Mouse (Mus musculus) spleen, postnatal 10 days (tissue): ENCODE results near the gene Rd3.

Experiments
- DNase-seq, 2 experiments: peaks; one replicate each; pipeline ENCODE4 v3.0.0; 2021 to 2022; ENCODE audit warnings: low spot score in 2 of 2

Gene Rd3

DNA sequence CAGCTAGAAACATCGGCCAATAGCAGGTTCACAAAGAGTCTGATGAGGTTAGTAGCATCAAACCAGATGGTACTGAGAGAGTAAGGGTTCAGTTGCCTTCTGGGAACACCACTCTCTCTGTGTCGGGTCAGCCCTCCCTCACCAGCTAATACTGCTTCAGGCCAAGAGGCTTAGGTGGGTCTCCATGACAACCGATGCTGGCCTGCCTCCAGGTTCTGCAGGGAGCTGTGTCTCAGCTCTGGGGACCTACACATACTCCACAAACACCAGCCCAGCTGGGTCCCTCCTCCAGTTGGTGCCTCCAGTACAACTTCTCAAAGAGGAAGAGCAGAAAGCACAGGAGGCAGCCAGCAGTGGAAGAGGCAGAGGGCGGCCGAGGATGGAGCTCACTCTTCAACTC, at the start of gene Rd3:
TSS of gene Rd3 (plus strand) at position 184 of the 400 bp plus-strand sequence.
- DNase-seq, result no peak

GRCm38 (mm10) chr1:191928345-191928744, 48.8 kb upstream of the Rd3 start:
- no peak for DNase-seq

DNA sequence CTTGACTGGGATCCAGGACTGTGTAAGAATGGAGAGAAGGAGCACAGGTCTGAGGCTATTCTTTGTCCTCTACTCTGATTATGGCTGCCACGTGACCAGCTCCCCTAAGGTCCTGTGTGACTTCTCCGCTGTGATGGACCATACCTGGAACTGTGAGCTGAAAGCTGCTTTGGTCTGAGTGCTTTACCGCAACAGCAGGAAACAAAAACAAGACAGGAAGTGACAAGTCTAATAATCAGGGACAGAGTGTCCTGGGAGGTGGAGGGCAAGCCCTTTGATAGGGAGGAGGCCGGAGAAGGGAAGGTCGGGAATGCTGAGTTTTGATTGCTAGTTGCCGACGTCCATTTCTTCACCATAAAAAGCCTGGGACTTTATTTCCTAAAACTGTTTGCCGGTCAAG, 48.1 kb upstream of the Rd3 start:
- DNase-seq, result no peak

DNA sequence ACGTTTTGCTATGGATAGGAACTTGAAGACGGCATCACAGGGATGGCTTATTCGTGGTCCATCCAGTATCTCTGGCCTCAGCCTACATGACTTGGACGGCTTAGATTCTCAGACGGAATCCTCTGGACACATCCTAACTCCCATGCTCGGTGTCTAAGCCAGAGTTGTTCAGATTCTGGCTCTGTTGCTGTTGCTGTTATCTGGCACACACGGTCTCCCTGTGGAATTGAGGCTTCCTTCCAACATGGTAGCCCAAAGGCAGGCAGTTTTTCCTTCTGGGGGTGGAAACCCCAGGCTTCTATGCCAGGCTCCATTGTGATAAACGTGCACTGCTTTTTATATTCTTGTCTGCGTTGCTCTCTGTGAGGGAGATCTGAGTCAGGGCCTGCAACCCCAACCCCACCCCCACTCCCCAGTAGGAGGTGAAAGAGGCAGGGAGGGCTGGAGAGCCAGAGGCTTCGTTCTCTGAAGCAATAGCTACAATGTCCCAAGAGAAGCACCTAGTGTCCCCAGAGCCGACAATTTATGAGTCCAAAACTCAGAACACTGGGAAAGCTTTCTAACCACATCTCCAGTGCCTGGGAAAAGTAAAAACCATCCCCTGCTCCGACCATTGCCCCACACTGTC, 47.2 kb upstream of the Rd3 start:
- DNase-seq, result no peak

GRCm38 (mm10) chr1:191930525-191931105, 46.6 kb upstream of the Rd3 start:
- no peak for DNase-seq

DNA sequence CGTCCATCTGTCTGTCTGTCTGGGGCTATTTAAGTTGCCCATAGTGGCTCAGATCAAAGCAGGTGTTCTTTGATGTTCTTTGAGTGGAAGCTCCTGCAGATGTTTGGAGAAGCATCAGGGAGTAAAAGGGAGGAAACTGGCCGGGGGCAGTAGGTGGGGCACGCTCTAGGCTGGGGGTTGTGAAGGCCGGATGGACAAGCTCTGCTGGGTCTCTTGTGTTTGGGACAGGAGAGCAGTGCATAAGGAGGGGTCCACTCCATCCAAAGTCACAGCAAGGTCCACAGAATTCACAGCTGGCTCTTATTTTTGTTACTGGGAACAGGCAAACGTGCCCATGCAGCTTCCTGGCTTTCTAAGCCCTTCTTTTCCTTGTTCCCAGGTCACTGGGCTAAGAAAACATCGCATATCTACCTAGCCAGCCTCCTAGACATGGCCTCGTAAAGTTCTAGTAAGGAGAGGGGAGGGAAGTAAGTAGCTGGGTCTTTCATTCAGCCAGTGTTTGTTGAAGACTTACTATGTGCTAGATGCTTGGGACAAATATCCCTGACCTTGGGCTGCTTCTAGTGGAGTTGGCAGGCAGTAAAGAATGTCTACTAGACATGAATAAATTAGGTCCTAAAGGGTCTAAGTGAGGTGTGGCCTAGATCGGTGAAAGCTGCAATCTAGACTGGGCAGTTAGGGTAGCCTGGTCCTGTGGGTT, 44.7 kb upstream of the Rd3 start:
- no peak for DNase-seq

GRCm38 (mm10) chr1:191932986-191933632, 44.1 kb upstream of the Rd3 start:
- DNase-seq, result no peak

- no peak for DNase-seq
Measured at GRCm38 (mm10) chr1:191943638-191944037, 33.5 kb upstream of the Rd3 start.

GRCm38 (mm10) chr1:191945341-191945740, 31.8 kb upstream of the Rd3 start:
- no peak for DNase-seq

DNA sequence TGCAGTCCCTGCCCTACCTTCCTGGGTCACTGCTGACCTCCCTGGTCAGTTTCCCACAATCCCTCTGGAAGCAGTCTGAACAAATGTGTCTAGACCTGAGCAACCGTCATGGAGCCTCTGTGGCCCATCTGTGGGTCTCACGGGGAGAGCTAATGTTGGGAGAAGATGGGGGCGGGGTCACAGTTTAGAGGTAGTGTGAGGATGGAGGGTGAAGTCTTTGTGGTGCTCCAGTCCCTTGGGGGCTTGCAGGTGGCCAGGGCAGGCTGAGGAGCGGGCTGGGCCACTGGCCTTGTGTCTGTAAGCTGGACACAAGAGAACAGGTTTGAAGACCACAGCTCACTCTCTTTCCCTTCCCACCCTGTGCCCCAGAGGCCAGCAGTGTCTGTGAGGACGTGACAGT, 31.4 kb upstream of the Rd3 start:
- DNase-seq, result no peak

DNA sequence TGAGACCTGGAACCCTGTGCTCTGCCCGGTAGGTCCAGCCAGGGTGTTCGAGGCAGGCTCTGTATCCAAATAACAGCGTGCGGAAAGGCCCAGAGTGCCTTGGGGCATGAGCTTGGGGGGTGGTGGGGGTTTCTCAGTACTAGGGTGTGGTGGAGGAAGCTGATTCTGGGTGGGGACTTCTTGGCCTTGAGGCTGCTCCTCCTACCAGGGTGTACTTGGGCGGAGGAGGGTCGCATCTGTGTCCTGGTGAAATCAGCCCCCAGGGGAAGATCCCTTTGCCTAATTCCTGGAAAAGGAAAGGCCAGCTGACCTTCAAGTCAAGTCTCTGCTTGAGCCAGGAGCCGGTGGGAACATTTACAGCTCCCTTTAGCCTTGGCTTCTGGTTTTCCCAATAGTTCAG, 30.9 kb upstream of the Rd3 start:
- DNase-seq, result no peak

GRCm38 (mm10) chr1:191946835-191947234, 30.3 kb upstream of the Rd3 start:
- DNase-seq, result no peak

DNA sequence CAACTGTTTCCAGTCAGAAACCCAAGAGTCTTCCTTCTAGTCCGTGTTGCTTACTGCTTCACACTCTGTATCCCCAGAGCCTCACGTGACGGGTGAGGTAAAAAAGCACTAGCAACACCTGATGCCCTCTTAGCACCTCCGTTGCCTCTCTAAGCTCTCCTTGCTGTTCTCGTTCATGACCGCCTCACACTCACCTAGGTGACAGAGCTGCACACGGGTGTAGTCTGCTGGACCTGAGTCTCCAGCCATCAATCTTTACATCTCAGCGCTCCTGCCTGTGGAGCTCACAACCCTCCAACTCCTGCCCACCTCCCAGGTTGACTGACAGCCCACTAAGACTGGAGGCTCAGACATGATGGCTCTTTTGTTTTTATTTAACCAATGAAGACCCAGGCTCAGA, 29.4 kb upstream of the Rd3 start:
- DNase-seq, result no peak

- DNase-seq, result no peak
Measured at GRCm38 (mm10) chr1:191948600-191948999, 28.6 kb upstream of the Rd3 start.

- DNase-seq, result no peak
Measured at GRCm38 (mm10) chr1:191950611-191951010, 26.6 kb upstream of the Rd3 start.

GRCm38 (mm10) chr1:191952733-191953335, 24.3 kb upstream of the Rd3 start:
- DNase-seq, result no peak

DNA sequence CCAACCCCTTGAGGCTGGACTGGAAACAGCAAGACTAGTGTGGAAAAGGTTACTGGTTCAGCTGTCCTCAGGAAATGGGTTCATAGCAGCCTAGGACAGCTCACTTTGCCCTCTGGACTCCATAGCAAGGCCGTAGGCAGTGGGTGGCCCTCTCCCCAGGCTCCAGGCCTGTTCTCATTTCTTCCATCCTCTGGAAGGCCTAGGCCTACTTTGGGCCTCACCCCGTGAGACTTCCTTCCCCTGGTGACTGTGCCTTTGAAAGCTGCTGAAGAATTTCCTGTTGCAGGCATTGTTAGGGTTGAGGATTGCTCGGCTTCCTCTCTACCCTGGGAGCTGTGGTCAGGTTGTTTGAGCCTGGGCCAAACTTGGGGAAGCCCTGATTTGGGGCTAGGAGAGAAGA, 22.1 kb upstream of the Rd3 start:
- no peak for DNase-seq

DNA sequence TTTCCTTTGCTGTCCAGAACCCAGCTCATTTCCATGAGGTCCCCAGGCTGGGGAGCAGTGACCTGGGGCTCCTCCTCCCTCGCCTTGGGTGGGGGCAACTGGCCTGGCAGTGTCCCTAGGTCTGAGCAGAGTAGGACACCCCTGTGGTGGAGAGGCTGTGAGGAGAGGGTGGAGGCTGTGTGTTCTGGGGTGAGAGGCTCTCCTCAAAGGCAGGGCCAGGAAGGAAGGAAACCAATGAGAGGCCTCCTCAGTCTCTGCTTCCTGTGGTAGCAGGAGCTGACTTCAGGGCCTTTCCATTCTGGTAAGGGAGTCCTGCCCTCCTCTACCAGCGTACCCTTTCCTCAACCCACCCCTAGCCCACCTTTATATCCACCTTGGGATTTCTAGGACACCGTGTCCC, 20.9 kb upstream of the Rd3 start:
- DNase-seq, result no peak

DNA sequence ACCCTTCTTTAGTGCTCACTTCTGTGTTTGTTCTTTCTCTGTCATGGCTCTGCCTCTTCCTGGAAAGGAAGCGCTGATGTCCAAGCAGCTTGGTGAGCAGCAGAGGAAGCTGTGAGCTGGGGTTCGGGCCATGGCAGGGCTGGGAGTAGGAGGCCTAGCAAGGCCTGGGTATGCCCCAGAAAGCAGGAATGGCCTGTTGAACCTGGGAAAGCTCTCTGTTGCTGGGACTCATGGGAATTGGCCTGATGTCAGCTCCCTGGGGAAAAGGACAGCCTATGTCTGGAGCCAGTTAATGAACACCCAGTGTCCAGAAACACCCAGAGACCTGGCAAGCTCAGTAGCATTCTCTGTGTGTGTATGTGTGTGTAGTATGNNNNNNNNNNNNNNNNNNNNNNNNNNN, 20.3 kb upstream of the Rd3 start:
- DNase-seq, result no peak

GRCm38 (mm10) chr1:191957321-191957720, 19.8 kb upstream of the Rd3 start:
- DNase-seq, result no peak

DNA sequence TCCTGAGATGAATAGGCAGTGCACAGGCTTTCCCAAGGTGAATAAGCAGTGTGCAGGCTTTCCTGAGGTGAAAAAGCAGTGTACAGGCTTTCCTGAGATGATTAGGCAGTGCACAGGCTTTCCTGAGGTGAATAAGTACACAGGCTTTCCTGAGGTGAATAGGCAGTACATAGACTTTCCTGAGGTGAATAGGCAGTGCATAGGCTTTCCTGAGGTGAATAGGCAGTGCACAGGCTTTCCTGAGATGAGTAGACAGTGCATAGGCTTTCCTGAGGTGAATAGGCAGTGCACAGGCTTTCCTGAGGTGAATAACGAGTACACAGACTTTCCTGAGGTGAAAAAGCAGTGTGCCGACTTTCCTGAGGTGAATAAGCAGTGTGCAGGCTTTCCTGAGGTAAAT, 16.2 kb upstream of the Rd3 start:
- no peak for DNase-seq

DNA sequence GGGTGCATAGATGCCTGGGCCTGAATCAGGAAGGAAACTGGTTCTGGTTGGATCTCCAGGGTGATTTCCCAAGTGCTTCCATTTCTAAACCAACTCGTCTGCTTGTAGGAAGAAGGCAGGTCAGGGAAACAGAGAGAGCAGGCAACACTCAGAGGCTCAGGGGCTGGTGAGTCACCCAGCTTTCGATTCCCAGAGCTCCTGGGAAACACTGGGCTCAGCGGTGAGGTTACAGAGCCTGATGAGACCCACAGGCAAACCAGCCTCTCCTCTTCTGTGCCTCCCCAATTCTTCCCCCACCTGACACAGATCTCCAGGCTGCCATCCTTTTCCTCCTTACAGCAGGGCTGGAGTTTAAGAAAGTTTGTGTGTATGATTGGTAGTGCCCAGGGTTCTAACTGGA, 13.8 kb upstream of the Rd3 start:
- no peak for DNase-seq
